Mouse (Mus musculus): ENCODE results near the gene Nos1ap. TPM values are rescaled to one million over a fixed set of nuclear protein-coding genes. Genes with fewer than 3 reads are reported as not detected.

Nos1ap gene
- polyA plus RNA-seq (2015; fragmentation: Nextera tagmentation; extraction: Ambion mirVana): 6.0 and 6.5 TPM in 2 replicates

DNA sequence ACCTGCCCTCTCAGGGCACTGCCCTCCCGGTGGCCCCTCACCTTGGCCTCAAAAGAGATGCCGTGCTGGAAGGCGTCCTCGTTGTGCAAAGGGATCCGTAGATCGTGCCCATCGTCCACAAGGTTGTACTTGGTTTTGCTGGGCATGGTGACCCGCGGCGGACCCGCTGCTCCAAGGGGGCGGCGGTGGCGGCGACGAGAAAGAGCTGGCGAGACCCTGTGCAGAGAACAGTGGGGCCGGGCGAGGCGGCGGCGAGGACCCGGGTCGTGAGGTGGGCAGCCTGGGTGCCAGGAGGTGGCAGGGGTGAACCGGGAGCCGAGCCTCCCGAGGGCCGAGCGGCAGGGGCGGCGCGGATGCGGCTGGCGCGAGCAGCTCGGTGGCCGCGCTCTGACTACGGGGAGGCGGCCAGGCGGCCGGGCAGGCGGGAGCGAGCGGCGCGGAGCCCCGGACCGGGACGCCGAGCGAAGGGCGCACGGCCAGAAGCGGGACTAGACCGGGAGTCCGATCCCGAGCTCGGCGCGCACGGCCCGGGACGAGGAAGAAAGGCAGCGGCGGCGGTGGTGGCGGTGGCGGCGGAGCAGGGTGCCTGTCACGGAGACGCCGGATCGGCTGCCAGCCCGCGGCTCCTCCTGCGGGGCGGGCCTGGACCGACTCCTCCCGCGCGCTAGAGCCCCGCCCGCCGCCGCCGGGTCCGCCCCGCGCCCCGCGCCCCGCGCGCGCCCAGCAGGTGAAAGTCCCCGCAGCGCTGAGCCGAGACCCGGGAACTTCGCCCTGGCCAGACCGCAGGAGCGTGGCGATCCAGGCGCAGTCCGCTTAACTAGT lies at the start of gene Nos1ap:
Nos1ap (minus strand) TSS at position 643 of the 822 bp plus-strand sequence.
- Histone ChIP-seq H3K4me3 (ENCODE audit: low read depth, low read length) (peak within 1 kb of the TSS; percentile 74), H3K9me3 (ENCODE audit: low read length) (no peaks in the 10 kb centered on the region), H3K27me3 (ENCODE audit: insufficient read depth, low read length) (no peaks in the 10 kb centered on the region), H3K36me3 (replicated peaks; ENCODE audit: insufficient read depth, low read length) (peaks cover 5% of the 10 kb centered on the region), H3K27ac (ENCODE audit: low read depth) (peak within 1 kb of the TSS; percentile 86), H3K9ac (replicated peaks) (peak within 1 kb of the TSS; percentile 80), H3K4me1 (ENCODE audit: insufficient read depth) (0 out of 2 replicates have a peak, but pooled peaks cover 7% of the 10 kb centered on the region), H3K4me2 (ENCODE audit: low read depth, low read length) (peak within 1 kb of the TSS; percentile 87)
- ATAC-seq: peak; percentile 96
- peak; percentile 89 for DNase-seq
- TF ChIP-seq EP300 (IDR thresholded peaks at IDR 0.05; ENCODE audit: low read depth) (no peak), CTCF (IDR thresholded peaks at IDR 0.05; ENCODE audit: low read depth) (no peak)
- 4% methylated on average over 57 of the region's 106 CpGs for WGBS (ENCODE audit: insufficient replicate concordance)

DNA sequence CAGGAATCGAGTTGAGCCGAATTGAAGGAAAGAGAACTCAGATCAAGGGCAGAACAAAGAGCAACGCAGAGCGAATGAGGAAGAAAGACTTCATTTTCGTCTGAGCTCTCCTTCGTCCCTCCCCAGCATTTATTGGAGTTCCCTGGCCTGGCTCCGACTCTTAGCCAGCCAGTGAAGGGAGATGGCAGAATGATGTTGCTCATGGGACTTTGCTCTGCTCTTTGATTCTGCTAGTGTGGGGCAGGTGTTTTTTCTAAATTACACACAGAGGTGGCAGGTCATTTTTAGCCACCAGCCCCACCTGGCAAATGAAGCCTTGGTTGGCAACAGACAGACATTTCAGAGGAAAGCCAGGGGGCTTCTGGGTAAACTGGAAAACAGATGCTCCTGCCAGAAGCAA lies 49.3 kb upstream of the Nos1ap start:
- no peak overlapping the region for H3K27ac ChIP-seq (ENCODE audit: low read depth)
- 78% methylated on average over 7 of the region's 7 CpGs for whole genome bisulfite sequencing (ENCODE audit: insufficient replicate concordance)
- no peak overlapping the region for H3K9ac ChIP-seq (replicated peaks)
- H3K36me3 ChIP-seq (replicated peaks; ENCODE audit: insufficient read depth, low read length): no peaks in the 10 kb centered on the region
- DNase-seq: no peak
- H3K4me3 ChIP-seq (ENCODE audit: low read depth, low read length): no peak overlapping the region
- H3K4me1 ChIP-seq (ENCODE audit: insufficient read depth): peaks cover under 1% of the 10 kb centered on the region; the same call in 1 of the 2 replicates
- H3K4me2 ChIP-seq (ENCODE audit: low read depth, low read length): no peak overlapping the region
- no peaks in the 10 kb centered on the region for H3K9me3 ChIP-seq (ENCODE audit: low read length)
- TF ChIP-seq CTCF (IDR thresholded peaks at IDR 0.05; ENCODE audit: low read depth): no peak
- TF ChIP-seq EP300 (IDR thresholded peaks at IDR 0.05; ENCODE audit: low read depth): no peak
- no peak for ATAC-seq
- H3K27me3 ChIP-seq (ENCODE audit: insufficient read depth, low read length): no peaks in the 10 kb centered on the region

DNA sequence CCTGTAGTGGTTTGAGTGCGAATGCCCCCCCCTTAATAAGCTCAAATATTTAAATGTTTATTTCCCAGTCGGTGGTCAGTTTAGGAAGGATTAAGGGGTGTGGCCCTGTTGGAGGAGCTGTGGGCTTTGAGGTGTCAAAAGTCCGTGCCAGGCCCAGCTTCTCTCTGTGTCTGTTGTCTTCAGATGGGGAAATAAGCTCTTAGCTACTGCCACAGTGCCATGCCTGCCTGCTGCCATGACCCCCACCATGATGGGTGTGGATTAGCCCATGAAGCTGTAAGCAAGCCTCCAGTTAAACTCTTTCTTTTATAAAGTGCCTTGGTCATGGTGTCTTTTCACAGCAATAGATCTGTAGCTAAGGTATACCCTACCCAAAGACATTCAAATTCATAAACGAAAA lies 43.2 kb upstream of the Nos1ap start:
- WGBS (ENCODE audit: insufficient replicate concordance): 61% methylated on average over 4 of the region's 4 CpGs

DNA sequence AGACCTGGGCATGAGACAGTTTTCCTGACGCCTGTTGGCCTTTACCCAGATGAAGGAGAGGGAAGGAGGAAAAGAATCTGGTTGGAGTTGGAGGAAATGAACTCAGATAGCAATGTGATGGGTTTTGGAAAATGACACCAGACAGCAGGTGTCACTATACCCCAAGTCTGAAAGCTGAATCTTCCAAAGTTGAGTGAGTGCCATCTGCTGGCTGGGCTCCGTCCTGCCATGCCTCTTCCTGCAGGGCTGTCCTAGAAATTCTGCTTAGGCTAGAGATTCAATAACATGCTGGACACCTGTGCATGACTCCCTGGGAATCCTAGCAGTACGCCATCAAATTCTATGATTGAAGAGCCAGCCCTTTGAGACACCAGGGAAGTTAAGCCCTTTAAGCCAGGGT lies 42.7 kb upstream of the Nos1ap start:
- Histone ChIP-seq H3K27ac (ENCODE audit: low read depth) (no peak overlapping the region), H3K27me3 (ENCODE audit: insufficient read depth, low read length) (no peaks in the 10 kb centered on the region), H3K4me3 (ENCODE audit: low read depth, low read length) (no peak overlapping the region), H3K9ac (replicated peaks) (no peak overlapping the region), H3K9me3 (ENCODE audit: low read length) (no peaks in the 10 kb centered on the region), H3K4me1 (ENCODE audit: insufficient read depth) (0 out of 2 replicates have a peak, but pooled peaks cover 2% of the 10 kb centered on the region), H3K36me3 (replicated peaks; ENCODE audit: insufficient read depth, low read length) (no peaks in the 10 kb centered on the region), H3K4me2 (ENCODE audit: low read depth, low read length) (no peak overlapping the region)
- WGBS (ENCODE audit: insufficient replicate concordance): 12% methylated on average over 3 of the region's 3 CpGs
- TF ChIP-seq EP300 (IDR thresholded peaks at IDR 0.05; ENCODE audit: low read depth) (no peak), CTCF (IDR thresholded peaks at IDR 0.05; ENCODE audit: low read depth) (peak; percentile 99)
- DNase-seq (peak; percentile 85), ATAC-seq (peak; percentile 83)

More for the DNA sequence above, 43.2 kb upstream of the Nos1ap start:
- peak; percentile 9 for DNase-seq
- H3K27me3 ChIP-seq (ENCODE audit: insufficient read depth, low read length): no peaks in the 10 kb centered on the region
- no peak overlapping the region for H3K4me3 ChIP-seq (ENCODE audit: low read depth, low read length)
- ATAC-seq: no peak
- no peak overlapping the region for H3K4me2 ChIP-seq (ENCODE audit: low read depth, low read length)
- TF ChIP-seq EP300 (IDR thresholded peaks at IDR 0.05; ENCODE audit: low read depth) (no peak), CTCF (IDR thresholded peaks at IDR 0.05; ENCODE audit: low read depth) (no peak)
- no peak overlapping the region for H3K27ac ChIP-seq (ENCODE audit: low read depth)
- H3K9me3 ChIP-seq (ENCODE audit: low read length): no peaks in the 10 kb centered on the region
- H3K9ac ChIP-seq (replicated peaks): no peak overlapping the region
- no peaks in the 10 kb centered on the region for H3K36me3 ChIP-seq (replicated peaks; ENCODE audit: insufficient read depth, low read length)
- 0 out of 2 replicates have a peak, but pooled peaks cover 2% of the 10 kb centered on the region for H3K4me1 ChIP-seq (ENCODE audit: insufficient read depth)

DNA sequence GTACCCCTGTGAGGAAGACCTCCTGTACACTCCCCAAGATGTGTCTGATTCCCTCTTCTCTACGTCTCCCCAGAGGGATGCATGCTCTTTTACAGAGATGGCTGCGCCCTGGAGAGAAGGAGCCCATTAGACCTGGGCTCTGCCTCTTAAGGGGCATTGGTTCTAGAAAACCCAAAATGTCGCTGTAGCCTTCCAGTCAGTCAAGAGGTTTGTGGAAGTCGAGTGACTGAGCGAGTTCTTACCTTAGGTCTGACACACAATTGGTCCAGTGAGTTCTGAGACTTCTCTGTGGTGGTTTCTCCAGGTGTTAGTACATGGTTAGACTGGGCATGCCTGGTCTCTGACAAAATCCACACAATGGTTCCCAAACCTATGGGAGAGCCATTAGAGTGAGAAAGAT lies 41.9 kb upstream of the Nos1ap start:
- H3K4me2 ChIP-seq (ENCODE audit: low read depth, low read length): no peak overlapping the region
- no peaks in the 10 kb centered on the region for H3K36me3 ChIP-seq (replicated peaks; ENCODE audit: insufficient read depth, low read length)
- ATAC-seq (no peak), DNase-seq (peak; percentile 4)
- H3K4me1 ChIP-seq (ENCODE audit: insufficient read depth): 0 out of 2 replicates have a peak, but pooled peaks cover 2% of the 10 kb centered on the region
- no peak overlapping the region for H3K9ac ChIP-seq (replicated peaks)
- H3K27me3 ChIP-seq (ENCODE audit: insufficient read depth, low read length): no peaks in the 10 kb centered on the region
- TF ChIP-seq CTCF (IDR thresholded peaks at IDR 0.05; ENCODE audit: low read depth) (no peak), EP300 (IDR thresholded peaks at IDR 0.05; ENCODE audit: low read depth) (no peak)
- no peak overlapping the region for H3K27ac ChIP-seq (ENCODE audit: low read depth)
- H3K9me3 ChIP-seq (ENCODE audit: low read length): no peaks in the 10 kb centered on the region
- H3K4me3 ChIP-seq (ENCODE audit: low read depth, low read length): no peak overlapping the region
- WGBS (ENCODE audit: insufficient replicate concordance): 84% methylated on average over 5 of the region's 5 CpGs

DNA sequence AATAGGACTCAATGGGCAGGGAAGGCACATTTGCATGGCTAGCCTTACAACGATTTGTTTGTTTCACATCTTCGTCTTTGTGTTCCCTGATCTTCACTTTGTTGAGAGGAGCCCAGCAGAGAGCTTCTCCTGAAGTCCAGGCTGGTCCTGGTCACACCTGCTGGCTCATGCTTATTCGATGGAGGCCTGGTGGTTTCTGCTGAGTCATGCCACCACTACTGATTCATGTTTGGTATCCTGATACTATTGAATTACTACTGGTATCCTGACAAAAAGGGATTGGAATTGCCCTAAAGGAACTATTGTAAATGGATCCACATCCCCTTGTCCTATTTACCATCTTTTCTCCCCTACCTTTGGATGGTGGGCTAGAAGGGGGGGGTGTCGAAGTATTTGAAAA lies 40.8 kb upstream of the Nos1ap start:
- TF ChIP-seq EP300 (IDR thresholded peaks at IDR 0.05; ENCODE audit: low read depth) (no peak), CTCF (IDR thresholded peaks at IDR 0.05; ENCODE audit: low read depth) (no peak)
- no peak overlapping the region for H3K4me2 ChIP-seq (ENCODE audit: low read depth, low read length)
- WGBS (ENCODE audit: insufficient replicate concordance): 71% methylated on average over 4 of the region's 4 CpGs
- H3K27ac ChIP-seq (ENCODE audit: low read depth): no peak overlapping the region
- no peaks in the 10 kb centered on the region for H3K36me3 ChIP-seq (replicated peaks; ENCODE audit: insufficient read depth, low read length)
- no peak overlapping the region for H3K9ac ChIP-seq (replicated peaks)
- no peaks in the 10 kb centered on the region for H3K27me3 ChIP-seq (ENCODE audit: insufficient read depth, low read length)
- H3K4me1 ChIP-seq (ENCODE audit: insufficient read depth): 0 out of 2 replicates have a peak, but pooled peaks cover 2% of the 10 kb centered on the region
- peak; percentile 53; the same call in 1 of the 2 replicates for ATAC-seq
- H3K9me3 ChIP-seq (ENCODE audit: low read length): no peaks in the 10 kb centered on the region
- no peak for DNase-seq
- no peak overlapping the region for H3K4me3 ChIP-seq (ENCODE audit: low read depth, low read length)

All from liver, postnatal 0 days (tissue).